Mouse (Mus musculus): Measurements from ENCODE around the gene Rab25. TPM values are rescaled to one million over a fixed set of nuclear protein-coding genes. Genes with fewer than 3 reads are reported as not detected.
A peak's percentile ranks its signal among the peaks of the same experiment; 100 is the strongest.

Gene Rab25
- polyA plus RNA-seq, 1 experiment from 2014 or later, result 1.1 TPM

DNA sequence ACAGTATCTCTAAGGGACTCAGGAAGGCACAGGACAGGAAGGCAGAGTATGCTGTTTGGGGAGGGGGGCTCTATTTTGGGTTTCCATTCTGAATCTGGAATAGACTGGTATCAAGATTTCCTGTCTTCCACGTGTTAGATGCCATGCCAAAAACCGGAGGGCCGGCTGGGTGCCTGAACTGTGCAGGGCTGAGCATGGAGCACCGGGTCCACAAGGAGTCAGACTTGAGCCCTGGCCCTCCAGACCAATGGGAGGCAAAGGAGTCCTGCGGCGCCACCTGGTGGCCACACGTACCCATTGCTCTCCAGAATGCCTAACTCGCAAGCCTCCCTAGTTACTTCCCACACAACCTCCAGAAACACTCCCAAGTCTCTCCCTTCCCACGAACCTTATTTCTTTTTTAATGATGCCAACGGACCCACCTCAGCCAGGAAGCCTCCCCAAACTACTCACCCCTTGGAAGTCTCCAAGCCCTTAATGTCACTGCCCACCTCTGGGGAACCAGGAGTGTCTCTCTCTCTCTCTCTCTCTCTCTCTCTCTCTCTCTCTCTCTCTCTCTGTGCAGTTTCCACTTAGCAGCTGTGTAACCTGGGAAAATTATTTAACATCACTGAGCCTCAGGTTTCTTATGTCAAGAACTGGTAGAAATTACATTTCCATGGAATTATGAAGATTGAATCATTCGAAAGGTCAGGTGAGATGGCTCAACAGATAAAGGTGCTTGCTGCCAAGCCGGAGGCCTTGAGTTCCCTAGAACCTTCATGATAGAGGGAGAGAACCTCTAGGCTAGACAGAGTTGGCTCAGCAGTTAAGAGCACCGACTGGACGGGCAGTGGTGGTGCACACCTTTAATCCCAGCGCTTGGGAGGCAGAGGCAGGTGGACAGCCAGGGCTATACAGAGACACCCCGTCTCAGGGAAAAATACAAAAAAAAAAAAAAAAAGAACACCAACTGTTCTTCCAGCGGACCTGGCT, 21.7 kb downstream of the Rab25 start:
- ATAC-seq (ENCODE audit: low read depth), result peak; percentile 78
- no peak overlapping the region for H3K4me2 ChIP-seq (ENCODE audit: low read depth, low read length)
- no peaks in the 10 kb centered on the region for H3K27me3 ChIP-seq (ENCODE audit: control insufficient read depth, insufficient read depth, low read depth, low read length)
- no peaks in the 10 kb centered on the region for H3K9me3 ChIP-seq (replicated peaks; ENCODE audit: control insufficient read depth, low read length)
- WGBS (ENCODE audit: insufficient replicate concordance), result 29% methylated on average over 17 of the region's 17 CpGs
- no peaks in the 10 kb centered on the region for H3K36me3 ChIP-seq (ENCODE audit: control insufficient read depth, insufficient read depth)
- no peak overlapping the region for H3K27ac ChIP-seq (ENCODE audit: low read length)
- peaks cover 16% of the 10 kb centered on the region for H3K4me1 ChIP-seq (ENCODE audit: control insufficient read depth, low read depth, low read length)
- H3K9ac ChIP-seq (ENCODE audit: low read depth, low read length), result no peak overlapping the region
- H3K4me3 ChIP-seq (ENCODE audit: low read depth, low read length), result no peak overlapping the region

DNA sequence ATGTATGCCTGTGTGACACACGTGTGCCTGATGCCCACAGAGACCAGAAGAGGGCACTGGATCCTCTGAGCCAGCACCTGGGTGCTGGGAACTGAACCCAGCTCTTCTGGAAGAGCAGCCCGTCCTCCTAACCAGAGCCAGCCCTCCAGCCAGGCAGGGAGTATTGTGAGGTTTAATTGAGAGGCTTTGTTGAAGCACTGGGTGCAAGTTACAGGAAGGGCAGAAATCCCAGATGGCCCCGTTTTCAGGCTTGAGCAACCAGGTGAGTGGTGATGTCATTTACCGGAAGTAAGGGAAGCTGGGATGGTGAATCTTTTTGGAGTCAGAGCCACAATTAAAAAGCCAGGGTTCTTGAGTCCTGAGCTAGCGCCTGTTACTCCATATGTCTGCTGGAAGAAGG, 23.1 kb downstream of the Rab25 start:
- 69% methylated on average over 5 of the region's 5 CpGs for WGBS (ENCODE audit: insufficient replicate concordance)
- Histone ChIP-seq H3K27me3 (ENCODE audit: control insufficient read depth, insufficient read depth, low read depth, low read length) (no peaks in the 10 kb centered on the region), H3K4me3 (ENCODE audit: low read depth, low read length) (no peak overlapping the region), H3K9me3 (replicated peaks; ENCODE audit: control insufficient read depth, low read length) (no peaks in the 10 kb centered on the region), H3K4me1 (ENCODE audit: control insufficient read depth, low read depth, low read length) (peaks cover 7% of the 10 kb centered on the region; the same call in 1 of the 2 replicates), H3K4me2 (ENCODE audit: low read depth, low read length) (no peak overlapping the region), H3K9ac (ENCODE audit: low read depth, low read length) (no peak overlapping the region), H3K27ac (ENCODE audit: low read length) (no peak overlapping the region), H3K36me3 (ENCODE audit: control insufficient read depth, insufficient read depth) (no peaks in the 10 kb centered on the region)
- no peak for ATAC-seq (ENCODE audit: low read depth)

DNA sequence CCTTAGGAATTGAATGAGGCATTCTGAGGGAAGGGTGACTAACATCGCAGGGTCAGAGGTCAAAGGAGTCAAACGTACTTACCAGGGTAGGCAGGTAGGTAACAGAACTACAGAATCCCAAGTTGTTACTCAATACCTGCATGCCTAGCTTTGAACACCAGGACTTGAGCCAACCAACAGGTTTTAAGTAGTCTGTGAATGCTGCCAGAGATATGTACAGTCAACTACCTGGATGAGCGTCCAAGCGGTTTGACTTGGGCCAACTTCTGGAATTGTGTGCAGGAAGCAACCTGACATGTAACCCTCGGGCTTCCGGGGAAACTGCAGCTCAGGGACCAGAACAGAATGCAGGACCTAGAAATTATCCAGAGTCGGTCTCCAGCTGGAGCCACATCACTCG, 25.1 kb downstream of the Rab25 start:
- no peak overlapping the region for H3K4me3 ChIP-seq (ENCODE audit: low read depth, low read length)
- ATAC-seq (ENCODE audit: low read depth), result no peak
- peaks cover 2% of the 10 kb centered on the region; the same call in 1 of the 2 replicates for H3K4me1 ChIP-seq (ENCODE audit: control insufficient read depth, low read depth, low read length)
- no peak overlapping the region for H3K27ac ChIP-seq (ENCODE audit: low read length)
- H3K36me3 ChIP-seq (ENCODE audit: control insufficient read depth, insufficient read depth), result no peaks in the 10 kb centered on the region
- H3K9me3 ChIP-seq (replicated peaks; ENCODE audit: control insufficient read depth, low read length), result no peaks in the 10 kb centered on the region
- 71% methylated on average over 8 of the region's 8 CpGs for WGBS (ENCODE audit: insufficient replicate concordance)
- H3K4me2 ChIP-seq (ENCODE audit: low read depth, low read length), result no peak overlapping the region
- H3K27me3 ChIP-seq (ENCODE audit: control insufficient read depth, insufficient read depth, low read depth, low read length), result no peaks in the 10 kb centered on the region; the same call in 1 of the 2 replicates
- no peak overlapping the region for H3K9ac ChIP-seq (ENCODE audit: low read depth, low read length)

DNA sequence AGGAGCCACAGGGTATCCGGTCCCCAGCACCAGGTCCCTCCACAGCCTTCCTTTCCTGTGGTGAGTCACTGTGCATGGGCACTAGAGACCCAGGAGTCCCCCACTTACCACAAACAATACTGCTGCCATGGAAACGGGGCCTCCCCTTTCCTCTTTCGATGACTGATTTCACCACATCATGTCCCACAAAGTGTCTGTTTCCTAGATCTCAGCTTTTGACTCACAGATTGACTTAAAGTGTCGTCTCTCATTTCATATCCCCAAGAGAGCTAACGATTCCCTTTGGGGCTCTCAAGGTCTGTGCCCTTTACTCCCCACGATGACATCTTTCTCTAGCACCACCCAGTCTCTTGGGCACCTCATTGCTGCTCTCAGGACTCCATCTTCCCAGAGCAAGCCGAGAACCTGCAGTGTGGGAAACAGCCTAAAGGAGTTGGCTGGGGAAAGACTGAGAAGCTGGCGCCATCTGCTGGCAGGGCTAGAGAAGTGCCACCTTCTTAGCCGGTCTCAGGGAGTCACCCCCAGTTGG, 26.2 kb downstream of the Rab25 start:
- no peak overlapping the region for H3K9ac ChIP-seq (ENCODE audit: low read depth, low read length)
- H3K27ac ChIP-seq (ENCODE audit: low read length), result no peak overlapping the region
- no peaks in the 10 kb centered on the region; the same call in 1 of the 2 replicates for H3K27me3 ChIP-seq (ENCODE audit: control insufficient read depth, insufficient read depth, low read depth, low read length)
- no peaks in the 10 kb centered on the region for H3K36me3 ChIP-seq (ENCODE audit: control insufficient read depth, insufficient read depth)
- no peak overlapping the region for H3K4me2 ChIP-seq (ENCODE audit: low read depth, low read length)
- 7% methylated on average over 9 of the region's 9 CpGs for WGBS (ENCODE audit: insufficient replicate concordance)
- H3K4me1 ChIP-seq (ENCODE audit: control insufficient read depth, low read depth, low read length), result peaks cover 2% of the 10 kb centered on the region; the same call in 1 of the 2 replicates
- peak; percentile 20; the same call in 1 of the 2 replicates for ATAC-seq (ENCODE audit: low read depth)
- H3K4me3 ChIP-seq (ENCODE audit: low read depth, low read length), result no peak overlapping the region
- no peaks in the 10 kb centered on the region for H3K9me3 ChIP-seq (replicated peaks; ENCODE audit: control insufficient read depth, low read length)

DNA sequence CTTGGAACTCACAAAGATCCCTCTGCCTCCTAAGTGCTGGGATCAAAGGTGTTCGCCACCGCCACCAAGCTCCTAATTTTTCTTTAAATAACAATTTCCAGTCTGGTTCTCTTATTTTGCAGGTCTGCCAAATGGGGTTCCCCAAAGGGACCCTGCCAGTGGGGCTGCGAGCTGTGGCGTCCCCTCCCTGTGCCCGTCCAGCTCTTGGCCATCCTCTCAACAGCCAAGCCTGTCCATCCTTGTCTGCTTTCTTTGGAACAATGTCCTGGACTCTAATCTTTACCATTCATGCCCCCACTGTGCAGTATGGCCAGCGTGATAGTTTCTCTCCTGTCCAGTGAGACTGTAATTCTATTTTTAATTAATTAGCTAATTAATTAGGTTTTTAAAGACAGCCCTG, 26.9 kb downstream of the Rab25 start:
- no peak overlapping the region for H3K4me3 ChIP-seq (ENCODE audit: low read depth, low read length)
- no peaks in the 10 kb centered on the region for H3K36me3 ChIP-seq (ENCODE audit: control insufficient read depth, insufficient read depth)
- no peak overlapping the region for H3K27ac ChIP-seq (ENCODE audit: low read length)
- H3K9ac ChIP-seq (ENCODE audit: low read depth, low read length), result no peak overlapping the region
- no peaks in the 10 kb centered on the region for H3K9me3 ChIP-seq (replicated peaks; ENCODE audit: control insufficient read depth, low read length)
- no peak overlapping the region for H3K4me2 ChIP-seq (ENCODE audit: low read depth, low read length)
- H3K27me3 ChIP-seq (ENCODE audit: control insufficient read depth, insufficient read depth, low read depth, low read length), result no peaks in the 10 kb centered on the region; the same call in 1 of the 2 replicates
- peaks cover 2% of the 10 kb centered on the region; the same call in 1 of the 2 replicates for H3K4me1 ChIP-seq (ENCODE audit: control insufficient read depth, low read depth, low read length)
- no peak for ATAC-seq (ENCODE audit: low read depth)
- 71% methylated on average over 6 of the region's 6 CpGs for WGBS (ENCODE audit: insufficient replicate concordance)

DNA sequence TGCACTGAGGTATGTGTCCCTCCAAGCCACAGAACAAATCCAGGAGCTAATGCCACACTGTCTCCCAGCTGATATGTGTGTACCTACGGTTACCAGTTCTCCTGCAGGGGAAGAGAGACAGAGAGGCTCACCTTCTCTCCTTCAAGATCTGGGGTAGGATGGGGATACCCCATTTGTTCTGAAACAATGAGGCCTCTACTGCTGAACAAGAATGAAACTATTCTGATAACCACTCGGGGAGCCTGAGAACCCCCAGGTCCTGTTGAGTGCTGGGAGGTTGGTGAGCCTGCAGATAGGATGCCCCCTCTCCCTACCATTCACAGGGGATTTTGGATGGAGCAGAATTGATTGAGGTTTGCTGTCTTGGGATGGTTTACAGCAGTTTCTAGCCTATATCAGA, 28.0 kb downstream of the Rab25 start:
- Histone ChIP-seq H3K27me3 (ENCODE audit: control insufficient read depth, insufficient read depth, low read depth, low read length) (no peaks in the 10 kb centered on the region; the same call in 1 of the 2 replicates), H3K36me3 (ENCODE audit: control insufficient read depth, insufficient read depth) (no peaks in the 10 kb centered on the region), H3K4me3 (ENCODE audit: low read depth, low read length) (no peak overlapping the region), H3K27ac (ENCODE audit: low read length) (no peak overlapping the region), H3K4me2 (ENCODE audit: low read depth, low read length) (no peak overlapping the region), H3K9me3 (replicated peaks; ENCODE audit: control insufficient read depth, low read length) (no peaks in the 10 kb centered on the region), H3K9ac (ENCODE audit: low read depth, low read length) (no peak overlapping the region), H3K4me1 (ENCODE audit: control insufficient read depth, low read depth, low read length) (no peaks in the 10 kb centered on the region; the same call in 1 of the 2 replicates)
- 53% methylated on average over 2 of the region's 2 CpGs for WGBS (ENCODE audit: insufficient replicate concordance)
- ATAC-seq (ENCODE audit: low read depth), result no peak

DNA sequence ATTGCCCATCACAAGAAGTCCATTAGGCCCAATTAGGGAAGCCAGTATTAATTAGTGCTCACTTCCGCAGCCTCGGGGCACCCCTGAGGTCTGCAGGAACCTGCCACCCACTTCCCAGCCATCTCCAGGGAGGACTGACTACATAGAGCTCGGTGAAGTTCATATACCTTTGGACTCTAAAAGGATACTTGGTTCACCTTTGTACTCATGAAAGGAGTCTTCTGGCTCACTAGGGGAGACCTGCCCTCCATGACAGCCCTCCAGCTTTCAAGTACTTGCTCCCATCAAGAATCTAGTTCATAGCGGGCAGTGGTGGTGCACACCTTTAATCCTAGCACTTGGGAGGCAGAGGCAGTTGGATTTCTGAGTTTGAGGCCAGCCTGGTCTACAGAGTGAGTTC, 29.7 kb downstream of the Rab25 start:
- 72% methylated on average over 4 of the region's 4 CpGs for WGBS (ENCODE audit: insufficient replicate concordance)
- no peak overlapping the region for H3K9ac ChIP-seq (ENCODE audit: low read depth, low read length)
- H3K27me3 ChIP-seq (ENCODE audit: control insufficient read depth, insufficient read depth, low read depth, low read length), result peaks cover 2% of the 10 kb centered on the region; the same call in 1 of the 2 replicates
- H3K4me1 ChIP-seq (ENCODE audit: control insufficient read depth, low read depth, low read length), result peaks cover 10% of the 10 kb centered on the region
- no peaks in the 10 kb centered on the region for H3K36me3 ChIP-seq (ENCODE audit: control insufficient read depth, insufficient read depth)
- no peak overlapping the region for H3K27ac ChIP-seq (ENCODE audit: low read length)
- ATAC-seq (ENCODE audit: low read depth), result no peak
- no peak overlapping the region for H3K4me3 ChIP-seq (ENCODE audit: low read depth, low read length)
- no peaks in the 10 kb centered on the region for H3K9me3 ChIP-seq (replicated peaks; ENCODE audit: control insufficient read depth, low read length)
- no peak overlapping the region for H3K4me2 ChIP-seq (ENCODE audit: low read depth, low read length)

DNA sequence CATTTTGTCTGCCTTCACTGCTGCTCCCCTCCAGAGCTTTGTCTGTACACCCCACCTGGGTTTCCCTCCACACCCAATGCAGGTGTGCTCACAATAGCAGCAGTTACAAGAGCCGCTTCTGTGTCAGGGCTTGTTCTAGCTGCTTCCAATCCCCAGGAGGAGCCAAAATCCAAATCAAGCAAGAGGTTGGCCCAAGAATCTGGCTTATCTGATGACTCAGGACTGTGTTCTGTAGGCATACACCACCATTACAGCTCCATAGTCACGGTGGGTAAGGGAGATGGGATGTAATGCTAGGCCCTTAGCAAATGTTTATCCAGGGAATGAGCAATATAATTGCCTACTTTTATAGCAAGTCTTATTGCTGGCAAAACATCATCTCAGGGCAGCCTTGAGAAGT, 31.7 kb downstream of the Rab25 start:
- Histone ChIP-seq H3K9ac (ENCODE audit: low read depth, low read length) (no peak overlapping the region), H3K27ac (ENCODE audit: low read length) (no peak overlapping the region), H3K4me1 (ENCODE audit: control insufficient read depth, low read depth, low read length) (peaks cover 19% of the 10 kb centered on the region), H3K36me3 (ENCODE audit: control insufficient read depth, insufficient read depth) (no peaks in the 10 kb centered on the region), H3K27me3 (ENCODE audit: control insufficient read depth, insufficient read depth, low read depth, low read length) (peaks cover 4% of the 10 kb centered on the region; the same call in 1 of the 2 replicates), H3K4me2 (ENCODE audit: low read depth, low read length) (no peak overlapping the region), H3K9me3 (replicated peaks; ENCODE audit: control insufficient read depth, low read length) (no peaks in the 10 kb centered on the region), H3K4me3 (ENCODE audit: low read depth, low read length) (no peak overlapping the region)
- ATAC-seq (ENCODE audit: low read depth), result no peak
- 61% methylated on average over 2 of the region's 2 CpGs for WGBS (ENCODE audit: insufficient replicate concordance)

DNA sequence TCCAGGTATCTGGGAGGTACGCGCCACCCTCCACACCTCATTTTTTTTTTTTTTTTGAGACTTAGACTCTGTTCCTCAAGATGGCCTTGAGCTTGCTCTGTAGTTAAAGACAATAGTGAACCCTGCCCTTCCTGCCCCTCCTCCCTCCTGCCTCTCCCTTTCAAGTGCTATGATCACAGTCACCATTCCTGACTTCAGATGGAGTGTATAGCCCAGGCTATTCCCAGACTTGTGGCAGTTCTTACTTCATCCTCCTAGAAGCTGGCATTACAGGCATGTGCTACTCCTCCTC, 33.1 kb downstream of the Rab25 start:
- H3K27ac ChIP-seq (ENCODE audit: low read length), result no peak overlapping the region
- H3K27me3 ChIP-seq (ENCODE audit: control insufficient read depth, insufficient read depth, low read depth, low read length), result peaks cover 4% of the 10 kb centered on the region; the same call in 1 of the 2 replicates
- 70% methylated on average over 2 of the region's 2 CpGs for WGBS (ENCODE audit: insufficient replicate concordance)
- no peak overlapping the region for H3K9ac ChIP-seq (ENCODE audit: low read depth, low read length)
- no peak overlapping the region for H3K4me3 ChIP-seq (ENCODE audit: low read depth, low read length)
- H3K4me2 ChIP-seq (ENCODE audit: low read depth, low read length), result no peak overlapping the region
- ATAC-seq (ENCODE audit: low read depth), result no peak
- no peaks in the 10 kb centered on the region for H3K9me3 ChIP-seq (replicated peaks; ENCODE audit: control insufficient read depth, low read length)
- peaks cover 27% of the 10 kb centered on the region for H3K4me1 ChIP-seq (ENCODE audit: control insufficient read depth, low read depth, low read length)
- H3K36me3 ChIP-seq (ENCODE audit: control insufficient read depth, insufficient read depth), result no peaks in the 10 kb centered on the region

All from liver, embryonic 16.5 days (tissue).